Mouse (Mus musculus) G1E (cell line): ENCODE data around the gene Brd9. TPM values are rescaled to one million over a fixed set of nuclear protein-coding genes. Genes with fewer than 3 reads are reported as not detected.

Experiments
- ATAC-seq: 2 replicates; pipeline ENCODE4 v1.8.0; 2016; ENCODE audit warnings: mild to moderate bottlenecking; ENCODE audit not compliant: insufficient number of reproducible peaks, poor library complexity, low FRiP score, severe bottlenecking; ENCODE audit errors: extremely low read depth
- DNase-seq: peaks from one replicate; pipeline ENCODE4 v3.0.0; 2012; ENCODE audit warnings: low spot score
- H3K27me3 ChIP-seq: 2 replicates; pipeline ENCODE4 v1.6.1; 2012; ENCODE audit warnings: mild to moderate bottlenecking, low read length, inconsistent platforms; ENCODE audit not compliant: insufficient read depth
- H3K36me3 ChIP-seq: replicated peaks from 2 replicates; pipeline ENCODE3; 2012; ENCODE audit warnings: mild to moderate bottlenecking, inconsistent platforms
- H3K4me1 ChIP-seq: 2 replicates; pipeline ENCODE4 v1.6.1; 2012; ENCODE audit warnings: low read depth, low read length, inconsistent platforms, mixed read lengths; ENCODE audit not compliant: insufficient read depth
- H3K4me3 ChIP-seq: 2 replicates; pipeline ENCODE4 v1.5.1; 2012; ENCODE audit warnings: low read depth, mild to moderate bottlenecking, inconsistent platforms, low read length, moderate library complexity, mixed read lengths
- H3K9me3 ChIP-seq: replicated peaks from 2 replicates; pipeline ENCODE4 v1.6.1; 2012; ENCODE audit warnings: inconsistent platforms
- CTCF ChIP-seq: IDR thresholded peaks from 2 replicates; pipeline ENCODE4 v1.5.1; 2012; ENCODE audit warnings: low read depth, low read length, inconsistent platforms, mixed read lengths
- GATA1 ChIP-seq: IDR thresholded peaks from 2 replicates; pipeline ENCODE4 v1.6.1; 2012; ENCODE audit warnings: borderline replicate concordance, low read length, inconsistent platforms, mixed read lengths
- GATA2 ChIP-seq: IDR thresholded peaks from 2 replicates; pipeline ENCODE4 v1.6.1; 2012; ENCODE audit warnings: low read depth, low read length, inconsistent platforms, borderline replicate concordance
- POLR2AphosphoS5 ChIP-seq: IDR thresholded peaks from 2 replicates; pipeline ENCODE4 v1.6.1; 2012; ENCODE audit warnings: low read depth, low read length, inconsistent platforms; ENCODE audit not compliant: insufficient replicate concordance
- TAL1 ChIP-seq: conservative IDR thresholded peaks from 2 replicates; pipeline ENCODE4 v1.6.1; 2012; ENCODE audit warnings: low read depth, low read length, inconsistent platforms, mixed read lengths
- polyA plus RNA-seq: library from polyadenylated mRNA; stranded (reverse); fragments of >175 nt; gene quantifications from 2 replicates; pipeline ENCODE4 v1.2.3, GENCODE M21; 2012
- total RNA-seq, 2 experiments: library from RNA; stranded (forward) in 1 of 2; stranded (reverse) in 1 of 2; fragments of 200-1000 nt in 1 of 2; fragments of >200 nt in 1 of 2; fragmentation: Nextera tagmentation in 1 of 2; gene quantifications; 2 replicates each; pipeline ENCODE4 v1.2.3; 2014 to 2017

The Brd9 gene
- total RNA-seq (2014; fragmentation: Nextera tagmentation) (33.0 and 41.3 TPM in 2 replicates), total RNA-seq (2017) (48.2 and 51.3 TPM in 2 replicates), polyA plus RNA-seq (9.2 and 9.9 TPM in 2 replicates)

DNA sequence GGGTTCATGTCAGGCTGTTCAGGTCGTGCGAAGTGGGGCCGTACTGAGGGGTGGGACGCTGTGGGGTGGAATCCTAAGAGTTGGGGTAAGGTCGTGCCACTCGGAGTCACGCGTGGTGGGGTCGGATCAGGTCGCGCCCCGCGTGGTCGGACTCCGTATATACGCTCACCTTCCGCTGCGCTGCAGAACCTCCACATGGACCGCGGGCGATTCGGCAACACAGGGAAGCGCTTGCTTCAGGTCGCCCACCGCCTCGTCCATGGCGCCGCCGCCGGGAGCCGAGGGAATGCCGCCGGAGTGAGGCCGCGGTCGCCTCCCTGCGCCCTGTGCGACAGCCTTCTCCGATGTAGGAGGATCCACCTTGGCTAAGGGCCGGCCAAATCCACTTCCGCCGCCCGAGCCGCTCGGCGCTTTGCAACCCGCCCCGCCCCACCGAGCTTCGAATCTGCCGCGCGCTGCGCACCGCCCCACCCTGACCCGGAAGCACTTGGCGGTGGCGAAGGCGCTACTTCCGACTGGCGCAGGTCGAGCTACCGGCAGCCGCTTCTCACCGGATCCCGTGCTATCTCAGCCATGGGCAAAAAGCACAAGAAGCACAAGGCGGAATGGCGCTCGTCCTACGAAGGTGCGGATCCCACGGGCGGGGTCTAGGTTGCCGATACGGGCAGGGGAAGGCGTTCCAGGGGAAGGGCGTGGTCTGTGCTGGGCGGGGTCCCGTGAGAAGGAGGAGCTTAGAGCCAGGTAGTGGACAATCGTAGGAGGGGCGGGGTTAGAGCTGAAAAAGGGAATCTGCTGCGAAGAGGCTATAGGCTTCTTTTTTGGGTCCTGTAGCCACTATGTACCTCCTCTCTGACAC lies at the start of gene Brd9, which contains the start of gene Trip13:
Gene Brd9 (plus strand): TSS at position 491 of the 856 bp plus-strand sequence.
Gene Trip13 (minus strand): TSS at position 464 of the 856 bp plus-strand sequence.
- Histone ChIP-seq H3K4me3 (peak within 1 kb of the TSS; percentile 91), H3K36me3 (peaks cover 61% of the 10 kb centered on the region), H3K27me3 (no peaks in the 10 kb centered on the region), H3K9me3 (no peaks in the 10 kb centered on the region), H3K4me1 (peaks cover 22% of the 10 kb centered on the region)
- no peak for TF ChIP-seq CTCF
- no peak for TF ChIP-seq TAL1
- ATAC-seq (peak; percentile 88), DNase-seq (peak; percentile 94)

DNA sequence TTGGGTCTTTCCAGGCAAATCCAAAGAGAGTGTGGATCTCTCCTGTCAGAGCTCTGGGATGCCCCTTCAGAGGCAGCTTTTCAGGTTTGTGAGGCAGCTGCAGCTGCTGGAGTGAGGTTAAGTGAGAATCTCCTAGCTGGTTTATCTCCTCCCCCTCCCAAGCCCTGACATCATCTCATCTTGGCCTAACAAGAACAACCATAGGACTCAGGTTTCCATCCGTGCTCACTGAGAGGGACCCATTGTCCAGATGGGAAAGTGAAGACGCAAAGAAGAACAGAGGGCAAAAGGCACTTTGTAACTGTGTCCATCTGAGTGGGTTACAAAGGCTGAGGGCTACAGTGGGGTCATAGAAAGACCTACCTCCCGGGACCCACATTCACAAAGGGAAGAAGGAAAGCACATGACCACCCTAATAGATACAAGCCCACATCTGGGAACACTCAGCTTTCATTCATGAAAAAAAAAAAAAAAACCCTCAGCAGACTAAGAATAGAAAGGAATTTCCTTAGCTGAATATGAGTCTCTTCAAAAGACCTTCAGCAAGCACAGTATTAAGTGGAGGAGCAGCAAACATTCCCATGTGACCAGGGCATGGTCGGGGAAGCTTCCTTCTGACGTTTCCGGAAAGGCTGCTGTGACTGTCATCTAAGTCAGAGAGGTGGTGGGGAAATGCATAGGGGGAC lies 45.0 kb upstream of the Brd9 start:
- no peaks in the 10 kb centered on the region for H3K9me3 ChIP-seq
- no peak for TF ChIP-seq POLR2AphosphoS5
- TF ChIP-seq TAL1 = no peak
- TF ChIP-seq CTCF = no peak
- TF ChIP-seq GATA2 = no peak
- no peak for TF ChIP-seq GATA1

DNA sequence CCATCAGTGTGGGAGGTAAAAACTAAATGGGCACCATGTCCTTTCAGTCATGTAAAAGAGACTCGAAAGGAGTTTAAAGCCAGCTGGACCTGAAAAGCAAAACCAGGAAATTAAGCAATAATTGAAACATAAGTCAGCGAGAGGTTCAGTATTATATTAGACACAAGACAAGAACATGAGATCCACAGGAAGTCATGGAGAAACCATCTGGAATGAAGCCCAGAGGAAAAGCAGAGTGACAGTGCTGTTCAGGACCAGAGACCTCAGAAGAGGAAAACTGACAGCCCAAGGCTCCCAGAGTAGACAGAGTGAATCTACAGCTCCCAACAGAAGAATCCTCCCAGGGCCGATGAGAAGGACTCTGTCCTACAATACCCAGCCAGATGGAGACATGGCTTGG lies 40.0 kb upstream of the Brd9 start:
- ATAC-seq (no peak), DNase-seq (no peak)
- H3K4me3 ChIP-seq = no peak overlapping the region
- peaks cover 6% of the 10 kb centered on the region for H3K36me3 ChIP-seq
- peaks cover 11% of the 10 kb centered on the region for H3K27me3 ChIP-seq
- H3K4me1 ChIP-seq = no peaks in the 10 kb centered on the region
- TF ChIP-seq CTCF (no peak), GATA1 (no peak), GATA2 (no peak), TAL1 (no peak), POLR2AphosphoS5 (no peak)
- H3K9me3 ChIP-seq = no peaks in the 10 kb centered on the region

More for the DNA sequence above, 45.0 kb upstream of the Brd9 start:
- ATAC-seq = no peak
- H3K36me3 ChIP-seq = no peaks in the 10 kb centered on the region
- DNase-seq = no peak
- peaks cover 18% of the 10 kb centered on the region for H3K27me3 ChIP-seq
- no peak overlapping the region for H3K4me3 ChIP-seq
- H3K4me1 ChIP-seq = no peaks in the 10 kb centered on the region

DNA sequence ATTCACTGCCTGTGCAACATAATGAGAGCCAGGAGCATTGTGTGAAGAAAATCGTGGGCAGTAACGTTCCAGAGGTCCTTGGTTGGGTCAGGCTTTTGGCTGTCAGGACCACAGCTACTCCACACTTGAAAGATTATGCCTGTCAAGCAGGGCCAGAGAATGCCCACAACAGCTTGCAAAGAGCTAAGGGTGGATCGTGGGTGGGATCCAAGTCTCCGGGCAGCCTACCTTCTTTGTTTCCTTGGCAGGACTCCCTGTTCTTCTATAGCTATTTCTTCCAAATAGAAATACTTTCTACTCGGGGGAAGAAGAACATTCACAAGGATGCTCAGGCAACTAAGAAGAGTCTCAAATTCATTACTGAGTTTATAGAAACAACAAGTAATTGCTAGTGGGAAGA lies 30.5 kb upstream of the Brd9 start:
- DNase-seq (no peak), ATAC-seq (no peak)
- Histone ChIP-seq H3K4me3 (no peak overlapping the region), H3K4me1 (no peaks in the 10 kb centered on the region), H3K27me3 (no peaks in the 10 kb centered on the region), H3K36me3 (peaks cover 76% of the 10 kb centered on the region), H3K9me3 (no peaks in the 10 kb centered on the region)
- TF ChIP-seq GATA2 (no peak), POLR2AphosphoS5 (no peak), CTCF (no peak), TAL1 (no peak)

DNA sequence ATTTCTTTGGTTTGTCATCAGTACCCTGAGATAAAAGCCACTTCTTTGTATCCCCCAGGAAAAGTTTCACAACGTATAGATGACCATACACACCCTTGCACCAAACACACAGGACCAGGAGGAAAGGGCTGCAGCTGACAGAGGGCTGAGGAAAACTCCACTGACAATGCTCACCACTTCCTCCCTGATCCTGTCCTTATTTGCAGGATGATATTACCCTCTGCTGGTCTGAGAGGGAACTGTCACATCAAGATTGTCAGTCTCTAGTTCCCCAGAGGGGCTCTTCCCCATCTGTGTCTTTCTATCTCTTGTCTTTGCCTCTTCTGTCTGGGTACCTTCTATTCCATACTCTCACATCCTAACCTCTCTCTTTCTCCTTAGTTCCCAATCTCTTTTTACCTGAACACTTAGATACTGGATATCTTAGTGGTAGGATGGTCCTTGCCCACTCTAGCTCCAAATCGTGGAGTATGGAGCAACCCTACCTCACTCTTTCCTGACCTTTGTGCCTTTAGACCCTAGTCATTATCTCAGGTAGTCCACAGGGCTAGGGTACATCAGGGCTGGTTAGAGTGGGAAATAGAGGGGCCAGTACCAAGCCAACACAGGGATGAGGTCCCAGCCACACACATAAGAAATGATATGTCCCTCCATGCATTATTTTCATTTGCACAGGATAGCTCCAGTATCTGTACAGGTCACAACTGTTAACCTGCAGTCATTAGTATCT lies 29.8 kb upstream of the Brd9 start:
- H3K27me3 ChIP-seq = no peaks in the 10 kb centered on the region
- peaks cover 79% of the 10 kb centered on the region for H3K36me3 ChIP-seq
- ATAC-seq (peak; percentile 28; the same call in 1 of the 2 replicates), DNase-seq (peak; percentile 6)
- no peak overlapping the region for H3K4me3 ChIP-seq
- no peaks in the 10 kb centered on the region for H3K9me3 ChIP-seq
- no peaks in the 10 kb centered on the region for H3K4me1 ChIP-seq
- TF ChIP-seq GATA2 (no peak), GATA1 (no peak)

DNA sequence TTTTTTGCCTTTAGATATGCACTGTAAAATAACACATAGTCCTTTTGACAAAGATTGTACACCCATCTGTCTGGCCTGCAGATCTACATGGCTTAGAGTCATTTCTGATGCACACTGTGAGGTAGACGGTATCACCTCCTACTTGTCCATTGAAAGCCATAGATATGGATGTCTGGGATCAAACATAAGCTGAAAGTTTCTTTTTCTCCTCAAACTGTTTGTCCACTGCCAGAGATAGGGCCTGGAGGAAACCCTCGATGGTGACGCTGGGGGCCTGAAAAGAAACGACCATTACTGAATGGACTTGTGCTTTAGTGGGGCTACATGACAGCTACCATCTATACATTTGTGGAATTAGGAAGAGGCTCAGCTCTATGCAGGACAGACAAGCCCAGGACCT lies 24.5 kb upstream of the Brd9 start:
- TF ChIP-seq CTCF (no peak), TAL1 (no peak), GATA1 (no peak), GATA2 (no peak), POLR2AphosphoS5 (no peak)
- Histone ChIP-seq H3K4me1 (no peaks in the 10 kb centered on the region), H3K4me3 (no peak overlapping the region), H3K36me3 (peaks cover 91% of the 10 kb centered on the region), H3K9me3 (no peaks in the 10 kb centered on the region), H3K27me3 (no peaks in the 10 kb centered on the region)
- ATAC-seq = no peak
- no peak for DNase-seq
